Mouse (Mus musculus): ENCODE results near the gene Gabarap.
"Not testable (repeated sequence)": the region's sequence is repeated elsewhere in the genome, so short reads cannot be mapped to it uniquely, and the experiment has no call there.

The Gabarap gene

DNA sequence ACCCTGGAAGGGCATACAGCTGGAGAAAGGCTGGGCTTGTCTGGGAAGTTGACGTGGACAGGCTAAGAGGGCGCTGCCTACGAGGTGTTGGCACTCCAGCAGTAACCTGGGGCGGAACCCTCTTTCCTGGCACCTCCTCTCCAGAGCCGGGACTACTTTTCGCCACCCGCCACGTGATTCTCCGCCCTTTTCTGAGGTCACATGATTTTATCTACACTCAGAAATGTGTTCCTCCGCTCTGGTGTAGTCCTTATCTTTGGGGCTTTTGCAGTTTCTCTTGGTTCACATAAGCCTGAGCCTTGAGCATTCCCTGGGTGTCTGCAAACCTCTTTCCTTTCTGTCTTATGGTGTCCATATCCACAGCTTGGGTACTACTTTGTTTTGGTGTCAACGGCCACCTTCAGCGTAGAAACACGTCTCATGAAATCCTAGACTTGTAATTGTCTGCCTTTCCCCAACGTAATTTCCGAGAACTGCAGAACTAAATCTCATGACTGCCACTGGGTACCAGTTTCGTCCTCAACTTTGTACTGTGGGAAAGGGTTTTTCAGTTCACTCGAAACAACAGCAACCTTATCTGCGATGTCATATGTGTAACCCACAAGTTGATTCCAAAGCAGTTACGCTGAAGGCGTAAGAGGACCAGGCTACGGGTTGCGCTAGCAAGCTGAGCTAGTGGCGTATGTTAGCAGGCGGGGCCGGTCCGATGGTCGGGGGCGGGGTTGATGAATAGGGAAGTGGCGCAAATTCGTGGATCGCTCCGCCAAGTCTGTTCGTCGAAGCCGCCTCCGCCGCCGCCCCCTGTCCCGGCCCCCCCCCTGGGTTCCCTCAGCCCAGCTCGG lies at the start of gene Gabarap:
Gene Gabarap, plus strand, starts transcription at position 294 of the 842 bp plus-strand sequence.
- peak; percentile 93 for DNase-seq

DNA sequence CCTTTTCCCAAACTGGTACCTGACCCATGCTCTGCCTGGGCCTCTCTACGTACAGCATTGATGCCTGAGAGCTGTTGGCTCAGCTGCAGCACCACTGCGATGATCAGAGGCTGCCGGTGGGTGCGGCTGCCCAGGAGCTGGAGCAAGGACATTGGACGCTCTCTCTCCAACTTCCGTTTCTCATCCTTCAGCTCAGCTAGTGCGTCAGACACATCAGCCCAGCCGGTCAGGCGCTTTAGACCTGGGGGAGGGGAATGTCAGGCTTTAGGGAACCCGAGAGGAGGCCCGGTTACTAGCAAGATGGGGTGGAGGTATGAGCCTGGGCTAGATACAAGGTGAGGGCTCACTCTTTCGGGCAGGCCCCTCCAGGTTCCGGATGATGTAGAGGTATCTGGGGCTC lies 45.7 kb upstream of the Gabarap start:
- DNase-seq = no peak

DNA sequence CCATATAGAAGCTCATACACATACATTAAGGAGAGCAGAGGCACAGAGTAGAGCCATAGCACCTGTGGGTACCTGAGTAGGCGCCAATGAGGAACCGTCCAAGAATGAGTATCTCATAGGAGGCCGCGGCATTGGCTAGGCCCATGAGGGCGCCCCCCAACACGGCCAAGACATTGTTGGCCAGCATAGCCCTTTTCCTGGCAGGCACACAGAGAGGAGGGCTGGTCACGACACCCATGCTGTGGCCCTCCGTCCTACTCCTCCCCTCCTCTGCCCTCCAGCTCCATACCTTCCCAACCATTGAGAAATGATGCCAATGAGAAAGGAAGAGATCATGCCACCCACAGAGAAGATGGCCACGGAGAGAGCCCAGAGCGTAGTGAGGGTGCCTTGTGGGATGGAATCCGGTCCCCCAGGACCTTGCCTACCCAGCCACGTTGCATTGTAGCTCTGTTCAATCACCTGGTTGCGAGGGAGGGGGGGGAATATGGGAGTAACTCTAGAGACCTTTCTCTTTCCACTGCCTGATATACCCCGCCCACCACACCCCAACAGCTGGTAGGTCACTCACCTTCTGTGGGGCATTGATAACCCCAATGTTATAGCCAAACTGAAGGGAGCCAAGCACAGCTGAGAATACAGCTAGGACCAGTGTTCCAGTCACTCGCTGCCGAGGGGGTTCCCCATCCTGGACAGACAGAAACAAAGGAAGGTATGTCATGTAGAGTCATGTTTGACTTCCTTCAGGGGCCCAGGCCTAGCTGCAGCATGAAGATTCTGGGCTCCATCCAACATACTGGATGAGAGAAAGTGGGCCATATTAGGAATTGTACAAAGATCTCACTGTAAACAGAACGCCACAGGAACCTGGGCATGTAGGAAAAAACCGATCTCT lies 44.7 kb upstream of the Gabarap start:
- DNase-seq = no peak

DNA sequence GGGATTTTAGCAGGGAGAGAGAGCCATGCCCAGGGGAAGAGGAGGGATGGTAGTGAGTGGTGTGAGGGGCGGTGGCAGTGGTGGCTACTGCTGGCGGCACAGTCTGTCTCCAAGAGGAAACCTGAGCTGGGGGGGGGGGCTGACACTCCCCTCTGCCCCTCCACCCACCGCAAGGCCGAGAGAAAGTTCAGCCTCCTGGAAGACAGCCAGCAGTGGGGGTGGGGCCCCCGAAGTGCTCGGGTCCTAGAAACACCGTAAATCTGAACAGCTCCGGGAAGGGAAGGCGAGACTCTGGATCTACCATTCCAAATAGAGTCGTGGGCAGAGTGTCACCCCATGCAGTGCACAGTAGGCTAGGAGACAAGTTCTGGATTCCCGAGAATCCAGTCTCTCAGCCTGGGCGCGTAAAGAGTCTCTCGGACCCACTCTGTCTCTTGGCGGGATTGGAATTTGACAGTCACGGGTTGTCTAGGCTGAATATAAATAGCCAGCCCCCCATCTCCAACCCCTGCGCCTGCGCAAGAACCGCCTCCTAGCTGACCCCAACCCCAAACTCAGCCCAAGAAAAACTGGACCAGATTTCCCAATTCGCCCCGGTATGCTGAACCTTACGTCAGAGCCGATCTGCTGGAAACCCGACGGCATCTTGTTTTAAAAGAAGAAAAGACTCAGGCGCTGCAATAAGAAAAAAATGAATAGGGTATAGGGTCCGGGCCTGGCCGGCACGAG lies 43.4 kb upstream of the Gabarap start:
- no peak for DNase-seq

DNA sequence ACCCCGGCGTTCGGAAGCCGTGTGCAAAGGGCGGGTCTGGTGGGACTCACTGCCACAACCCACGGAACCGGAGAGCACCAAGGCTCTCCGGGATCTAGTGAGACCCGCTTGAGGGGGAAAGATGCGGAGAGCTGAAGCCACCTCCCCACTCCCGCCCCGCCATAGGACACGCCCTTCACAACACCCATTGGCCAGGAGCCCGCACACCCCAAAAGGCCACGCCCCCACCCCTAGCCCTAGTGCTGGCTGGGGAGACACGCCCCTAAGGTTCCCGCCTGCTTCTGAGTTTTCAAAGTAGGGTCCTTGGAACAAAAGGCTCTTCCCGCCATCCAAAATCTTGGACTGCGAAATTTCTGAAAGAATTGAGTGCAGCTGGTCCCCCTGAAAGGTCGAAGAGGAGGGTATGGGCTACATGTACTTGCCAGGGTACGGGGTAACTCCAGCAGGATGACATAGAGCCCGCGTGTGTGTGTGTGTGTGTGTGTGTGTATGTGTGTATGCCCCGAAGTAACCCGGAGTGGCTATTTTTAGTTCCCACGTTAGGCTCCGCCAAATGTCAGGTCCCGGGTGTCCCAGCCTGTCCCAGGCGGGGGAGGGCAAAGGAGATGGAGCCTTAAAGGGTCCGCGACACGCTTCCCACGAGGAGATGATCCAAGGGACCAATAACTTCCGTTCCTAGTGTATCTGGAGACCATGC lies 42.7 kb upstream of the Gabarap start, which contains the start of gene Slc2a4:
Gene Slc2a4, minus strand, starts transcription at position 123 of the 697 bp plus-strand sequence.
- DNase-seq = peak; percentile 92 to 95

DNA sequence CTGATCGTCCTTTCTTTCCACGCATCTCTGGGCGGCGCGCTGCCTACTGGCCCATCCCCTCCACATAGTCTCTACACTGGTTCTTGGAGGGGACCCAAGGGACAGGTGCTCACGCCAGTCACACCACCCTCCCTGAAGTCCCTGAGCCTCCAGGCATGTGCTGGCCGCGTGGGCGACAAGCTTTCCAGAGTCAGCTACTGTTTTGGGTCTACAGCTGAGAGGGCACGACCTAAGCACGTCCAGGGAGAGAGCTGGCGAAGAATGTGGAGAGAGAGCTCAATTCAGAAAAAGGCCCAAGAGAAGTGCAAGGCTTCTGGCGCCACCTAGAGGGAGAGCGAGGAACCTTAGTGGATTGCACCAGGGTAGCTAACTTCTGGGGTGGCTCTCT lies 42.2 kb upstream of the Gabarap start:
- peak; percentile 80 to 84 for DNase-seq

DNA sequence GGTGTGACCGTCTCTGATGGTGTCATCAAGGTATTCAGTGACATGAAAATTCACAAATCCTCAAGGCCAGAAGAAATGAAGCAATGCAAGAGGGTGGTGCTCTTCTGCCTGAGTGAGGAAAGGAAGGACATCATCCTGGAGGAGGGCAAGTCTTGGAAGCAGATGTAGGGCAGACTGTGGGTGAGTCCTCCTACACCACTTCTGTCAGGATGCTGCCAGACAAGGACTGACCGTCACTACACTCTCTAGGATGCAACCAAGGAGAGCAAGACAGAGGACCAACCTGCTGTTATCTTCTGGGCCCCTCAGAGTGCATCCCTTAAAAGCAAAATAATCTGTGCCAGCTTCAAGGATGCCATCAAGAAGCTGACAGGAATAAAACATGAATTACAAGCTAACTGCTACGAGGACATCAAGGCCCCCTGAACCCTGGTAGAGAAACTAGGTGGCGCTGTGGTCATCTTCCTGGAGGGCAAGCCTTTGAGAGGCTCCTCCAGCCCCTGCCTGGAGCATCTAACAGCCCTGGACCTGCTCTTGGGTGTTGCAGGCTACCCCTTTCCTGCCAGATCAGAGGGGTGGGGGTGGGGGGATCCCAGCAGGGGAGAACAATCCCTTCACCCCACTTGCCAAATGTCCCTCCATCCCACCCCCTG lies 40.0 kb upstream of the Gabarap start:
- peak in 1 of 2 experiments; percentile 42 for DNase-seq

DNA sequence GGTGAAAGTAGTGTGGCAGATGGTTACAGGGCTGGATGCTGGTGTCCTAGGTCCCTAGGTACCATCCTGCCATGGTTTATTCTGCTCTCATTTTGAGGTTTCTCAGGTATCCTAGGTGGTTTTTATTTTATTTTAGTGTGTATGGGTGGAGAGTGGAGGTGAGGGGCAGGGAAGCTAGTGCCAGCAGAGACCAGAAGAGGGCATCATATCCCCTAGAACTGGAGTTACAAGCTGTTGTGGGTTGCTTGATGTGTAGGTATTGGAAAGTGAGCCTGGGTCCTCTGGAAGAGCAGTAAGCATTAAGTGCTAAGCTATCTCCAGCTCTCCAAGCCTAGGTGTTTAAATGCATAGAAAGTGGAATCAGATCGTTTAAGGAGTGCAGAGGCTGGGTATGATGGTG lies 38.7 kb upstream of the Gabarap start:
- DNase-seq = no peak

DNA sequence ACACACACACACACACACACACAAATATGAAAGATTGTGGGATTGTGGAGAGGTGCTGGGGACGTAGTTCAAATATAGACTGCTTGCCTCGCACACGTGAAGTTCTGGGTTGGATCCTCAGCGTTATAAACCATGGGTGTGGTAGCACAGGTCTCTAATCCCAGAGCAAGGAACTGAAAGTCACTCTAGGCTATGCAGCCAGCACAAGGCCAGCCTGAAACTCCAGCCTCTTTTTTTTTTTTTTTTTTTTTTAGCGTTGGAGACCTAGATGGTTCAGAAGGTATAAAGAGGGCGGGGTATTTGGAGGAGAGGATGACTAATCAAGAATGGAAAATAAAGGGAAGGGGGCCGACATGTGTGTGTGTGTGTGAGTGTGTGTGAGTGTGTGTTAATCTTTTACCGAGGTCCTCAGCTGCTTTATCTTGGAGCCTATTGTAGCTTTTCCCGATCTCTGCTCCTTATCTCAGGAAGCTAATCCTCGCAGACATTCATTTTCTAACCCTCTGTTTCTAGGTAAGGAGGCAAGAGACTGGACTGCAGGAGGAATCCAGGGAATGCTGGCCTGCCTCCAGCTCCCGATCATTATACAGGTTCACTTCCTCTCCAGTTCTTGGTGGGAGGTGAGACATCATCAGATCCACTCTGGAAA lies 37.6 kb upstream of the Gabarap start:
- DNase-seq = no peak

DNA sequence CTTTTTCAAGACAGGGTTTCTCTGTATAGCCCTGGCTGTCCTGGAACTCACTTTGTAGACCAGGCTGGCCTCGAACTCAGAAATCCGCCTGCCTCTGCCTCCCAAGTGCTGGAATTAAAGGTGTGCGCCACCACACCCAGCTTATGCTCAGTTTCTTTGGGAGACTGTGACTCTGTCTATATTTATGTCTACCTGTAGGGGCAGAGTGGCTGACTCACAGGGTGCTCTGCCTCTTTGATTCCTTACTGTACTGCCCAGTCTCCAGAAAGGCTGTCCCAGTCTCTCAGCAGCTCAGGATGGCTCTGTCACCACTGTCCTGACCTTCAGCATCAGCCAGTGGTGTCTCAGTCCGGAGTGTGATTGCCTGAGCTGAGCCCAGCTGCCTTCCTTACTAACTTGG lies 35.3 kb upstream of the Gabarap start:
- not testable (repeated sequence) for DNase-seq

DNA sequence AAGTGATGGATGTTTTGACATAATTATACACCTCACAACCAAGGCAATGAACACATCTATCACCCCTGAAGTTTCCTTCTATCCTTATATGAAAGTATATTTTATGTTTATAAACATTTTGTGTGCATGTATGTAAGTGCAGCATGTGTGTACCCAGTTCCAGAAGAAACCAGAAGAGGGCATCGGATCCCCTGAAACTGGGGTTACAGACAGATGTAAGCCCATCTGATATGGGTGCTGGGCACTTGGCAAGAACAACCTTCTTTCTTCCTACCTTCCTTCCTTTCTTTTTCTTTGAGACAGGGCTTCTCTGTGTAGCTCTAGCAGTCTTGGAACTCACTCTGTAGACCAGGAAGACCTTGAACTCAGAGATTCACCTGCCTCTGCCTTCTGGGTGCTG lies 34.7 kb upstream of the Gabarap start:
- peak in 1 of 2 experiments; percentile 21 for DNase-seq

DNA sequence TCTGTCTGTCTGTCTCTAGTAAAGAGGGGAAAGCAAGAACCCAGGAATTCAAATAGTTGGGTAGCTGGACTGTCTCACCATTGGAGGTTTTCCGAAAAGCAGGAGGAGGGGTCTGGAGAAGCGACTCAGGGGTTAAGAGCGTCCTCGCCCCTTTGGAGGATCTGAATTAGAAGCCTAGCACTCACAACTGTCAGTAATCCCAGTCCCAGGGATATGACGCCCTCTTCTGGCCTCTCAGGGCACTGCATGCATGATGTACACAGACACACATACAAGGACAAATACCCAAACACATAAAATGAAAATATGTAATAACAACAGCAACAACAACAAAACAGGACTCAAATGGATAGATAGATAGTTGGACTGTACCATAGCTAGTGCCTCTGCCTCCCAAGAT lies 30.3 kb upstream of the Gabarap start:
- no peak for DNase-seq

DNA sequence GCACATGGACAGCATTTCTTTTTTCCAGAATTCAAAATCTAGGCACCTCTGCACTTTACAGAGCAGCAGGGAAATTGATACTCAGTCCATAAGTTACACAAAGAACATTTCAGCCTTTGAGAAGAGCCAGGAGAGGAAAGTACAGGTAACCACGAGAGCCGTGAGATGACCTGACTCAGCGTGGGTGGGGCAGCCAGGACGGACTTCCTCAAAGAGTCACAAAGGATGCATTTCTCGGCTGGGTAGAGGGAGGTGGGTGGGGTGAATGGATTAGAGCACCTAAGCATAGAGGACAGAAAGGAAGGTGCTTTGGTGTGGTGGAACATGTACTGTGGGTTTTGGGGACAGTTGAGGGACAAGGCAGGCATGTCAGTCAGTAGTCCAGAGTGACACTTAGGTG lies 29.1 kb upstream of the Gabarap start:
- no peak for DNase-seq

DNA sequence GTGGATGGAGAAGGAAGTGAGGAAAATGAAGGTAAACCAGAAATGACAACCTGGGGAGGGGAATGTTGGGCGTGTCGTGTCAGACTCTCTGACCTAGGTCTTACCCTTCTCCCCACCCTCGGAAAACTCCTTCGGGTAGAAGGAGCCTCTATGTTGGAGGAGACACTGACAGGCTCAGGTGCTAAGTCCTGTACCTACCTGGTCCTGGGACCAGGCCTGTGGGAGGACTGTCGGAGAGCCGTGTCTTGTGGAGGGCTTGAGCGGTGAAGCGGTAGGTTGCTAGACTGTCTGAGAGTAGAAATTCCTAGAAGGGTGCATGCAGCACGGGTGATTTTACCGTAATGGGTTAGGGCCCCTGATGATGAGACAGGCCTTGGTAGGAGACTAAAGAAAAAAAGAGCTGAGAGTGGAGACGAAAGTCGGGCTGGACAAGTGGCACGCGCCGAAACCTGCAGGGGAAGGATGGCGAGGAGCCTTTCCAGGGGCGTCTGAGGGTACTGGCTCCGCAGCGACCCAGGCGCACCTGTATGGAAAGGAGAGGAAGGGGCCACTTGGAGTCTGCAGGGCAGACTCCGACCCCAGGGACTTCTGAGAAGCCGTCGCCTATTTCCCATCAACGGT lies 26.2 kb upstream of the Gabarap start, which contains the start of gene Cldn7:
Gene Cldn7, plus strand, starts transcription at position 130 of the 621 bp plus-strand sequence.
- DNase-seq = no peak

DNA sequence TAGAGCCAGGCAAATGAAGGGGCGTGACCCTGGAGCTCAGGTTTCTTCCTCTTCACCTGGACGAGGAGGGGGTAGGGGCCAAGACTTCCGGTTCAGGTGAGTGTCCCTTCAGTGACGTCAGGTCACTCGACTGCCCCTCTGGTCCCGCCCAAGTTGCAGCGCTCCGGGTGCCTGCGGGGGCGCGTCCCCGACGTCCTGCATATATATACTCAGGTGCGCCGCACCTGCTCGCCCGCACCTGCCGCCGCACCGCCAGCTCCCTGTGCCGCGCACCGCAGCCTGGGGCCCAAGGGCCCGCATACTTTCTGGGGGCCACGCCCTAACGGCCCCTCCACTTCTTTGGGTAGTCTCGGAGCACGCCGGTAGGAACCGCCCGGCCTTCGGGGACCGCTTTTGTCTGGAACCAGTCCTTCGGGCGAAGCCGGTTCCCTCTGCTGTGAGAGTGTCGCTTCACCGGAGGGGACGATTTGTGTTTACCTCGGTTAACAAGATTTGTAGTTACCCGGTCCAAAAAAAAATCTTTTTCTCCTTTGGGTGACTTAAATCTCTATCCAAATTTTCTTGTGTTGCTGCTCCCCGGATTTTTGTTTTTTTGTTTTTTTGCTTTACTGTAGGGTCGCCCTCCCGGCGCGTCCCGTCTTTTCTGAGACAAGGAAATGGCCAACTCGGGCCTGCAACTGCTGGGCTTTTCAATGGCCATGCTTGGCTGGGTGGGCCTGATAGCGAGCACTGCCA lies 25.5 kb upstream of the Gabarap start:
- no peak for DNase-seq

DNA sequence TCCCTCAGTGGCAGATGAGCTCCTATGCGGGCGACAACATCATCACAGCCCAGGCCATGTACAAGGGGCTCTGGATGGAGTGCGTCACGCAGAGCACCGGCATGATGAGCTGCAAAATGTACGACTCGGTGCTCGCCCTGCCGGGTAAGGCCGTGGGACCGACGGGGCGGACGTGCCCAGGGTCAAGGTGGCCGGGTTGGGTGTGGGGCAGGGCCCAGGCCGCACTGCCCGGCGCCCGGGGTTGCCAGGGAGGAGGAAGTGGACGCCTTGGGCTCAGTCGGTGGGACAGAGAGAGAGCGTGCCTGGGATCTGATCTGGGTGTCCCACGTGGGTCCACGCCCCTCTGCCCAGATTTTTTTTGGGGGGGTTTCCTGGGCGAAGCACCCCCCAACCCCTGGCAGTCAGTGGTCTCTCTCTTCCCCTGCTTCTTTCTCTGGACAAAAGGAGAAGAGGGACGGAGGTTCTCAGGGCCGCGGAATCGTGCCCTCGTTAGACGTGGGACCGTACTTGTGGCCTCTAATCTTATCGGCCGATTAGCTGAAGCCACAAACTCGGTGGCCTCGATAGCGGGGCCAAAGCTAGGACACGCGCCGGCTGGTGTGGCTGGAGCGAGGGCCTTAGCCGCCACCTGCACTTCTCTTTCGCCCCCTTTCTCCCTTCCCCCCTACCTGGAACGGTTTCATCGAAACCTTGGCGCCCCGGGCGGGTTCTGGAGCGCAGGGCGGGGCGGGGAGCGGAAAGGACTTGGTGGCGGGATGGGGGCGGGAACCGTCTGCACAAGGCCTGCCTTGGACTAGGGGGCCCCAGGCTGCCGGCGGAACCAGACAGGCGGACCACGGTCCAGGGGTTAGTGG lies 24.7 kb upstream of the Gabarap start:
- DNase-seq = no peak

DNA sequence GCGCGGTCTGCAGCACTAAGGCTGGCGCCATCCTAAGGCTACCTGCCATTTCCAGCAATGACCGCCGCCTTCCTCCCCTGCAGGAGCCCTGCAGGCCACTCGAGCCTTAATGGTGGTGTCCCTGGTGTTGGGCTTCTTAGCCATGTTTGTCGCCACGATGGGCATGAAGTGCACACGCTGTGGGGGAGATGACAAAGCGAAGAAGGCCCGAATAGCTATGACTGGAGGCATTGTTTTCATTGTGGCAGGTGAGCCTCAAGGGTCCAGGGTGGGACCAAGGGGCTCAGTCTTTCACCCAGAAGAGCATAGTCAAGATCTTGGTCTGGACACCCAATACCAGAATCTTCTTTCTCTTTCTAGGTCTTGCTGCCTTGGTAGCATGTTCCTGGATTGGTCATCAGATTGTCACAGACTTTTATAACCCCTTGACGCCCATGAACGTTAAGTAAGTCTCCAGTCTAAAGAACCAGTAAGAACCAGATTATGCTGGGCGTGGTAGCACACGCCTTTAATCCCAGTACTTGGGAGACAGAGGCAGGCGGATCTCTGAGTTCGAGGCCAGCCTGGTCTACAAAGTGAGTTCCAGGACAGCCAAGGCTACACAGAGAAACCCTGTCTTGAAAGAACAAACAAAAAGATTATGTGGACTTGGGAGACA lies 24.0 kb upstream of the Gabarap start:
- DNase-seq = no peak

DNA sequence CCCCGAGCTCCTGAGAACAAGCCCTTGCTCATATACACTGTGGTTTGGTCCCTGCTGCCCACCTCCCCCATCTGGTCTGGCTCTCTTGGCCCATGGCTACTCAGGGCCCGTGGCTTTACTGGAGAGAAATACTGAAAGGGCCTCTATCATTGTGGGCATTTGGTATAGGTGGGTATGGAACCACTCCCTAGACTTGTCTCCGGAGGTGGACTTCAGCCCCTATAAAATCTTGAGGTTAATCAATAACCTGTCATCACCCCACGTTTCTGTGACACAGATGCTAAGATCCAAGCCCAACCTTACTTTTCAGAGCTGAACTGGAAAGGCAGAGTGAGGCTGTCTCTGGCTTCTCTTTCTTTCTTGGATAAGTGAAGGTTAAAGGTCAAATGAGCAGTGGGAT lies 22.1 kb upstream of the Gabarap start:
- DNase-seq = no peak
